Mouse (Mus musculus): ENCODE measurements at regions not wholly inside any gene's neighbourhood (a gene's known extent, or its start where the extent isn't known, plus 50 kb on each side); places are given as distances from the start of the nearest gene placed in this dataset.

DNA sequence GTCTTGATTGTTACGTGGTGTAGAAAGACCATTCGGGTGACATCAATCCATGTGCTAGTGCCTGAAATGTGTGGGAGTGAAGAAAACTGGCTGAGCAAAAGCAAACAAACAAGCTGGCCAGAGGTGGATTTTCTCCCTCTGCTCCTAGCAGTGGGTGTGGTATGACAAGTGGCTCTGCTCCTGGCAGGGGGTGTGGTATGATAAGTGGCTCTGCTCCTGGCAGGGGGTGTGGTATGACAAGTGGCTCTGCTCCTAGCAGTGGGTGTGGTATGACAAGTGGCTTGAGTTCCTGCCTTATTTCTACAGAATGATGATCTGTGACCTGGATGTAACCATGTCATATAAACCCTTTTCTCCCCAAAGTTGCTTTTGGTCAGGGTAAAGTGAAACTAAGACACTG is 108.8 kb upstream of the Ldah start:
- Histone ChIP-seq H3K9me3 (replicated peaks; ENCODE audit: insufficient read depth, low read length) (no peaks in the 10 kb centered on the region), H3K27me3 (ENCODE audit: control insufficient read depth in 1 of 2, insufficient read depth in 2 of 2, low read length in 2 of 2) (no peaks in the 10 kb centered on the region), H3K79me2 (ENCODE audit: control insufficient read depth, insufficient read depth, low read length, poor library complexity) (no peaks in the 10 kb centered on the region), H3K27ac (ENCODE audit: control insufficient read depth, low read depth, low read length) (no peak overlapping the region), H3K36me3 (ENCODE audit: control insufficient read depth in 1 of 2, insufficient read depth in 2 of 2, low read length in 2 of 2) (peaks cover 0 to 8% of the 10 kb centered on the region in 2 experiments; a peak in 2 of 4 replicates), H3K4me1 (ENCODE audit: control insufficient read depth in 1 of 2, insufficient read depth in 2 of 2, low read length in 2 of 2) (peaks cover 0 to 6% of the 10 kb centered on the region in 2 experiments; a peak in 2 of 4 replicates), H3K4me3 (ENCODE audit: control insufficient read depth in 1 of 2, insufficient read depth in 1 of 2, low read depth in 2 of 2, low read length in 2 of 2) (no peak overlapping the region), H3K9ac (ENCODE audit: control insufficient read depth, low read depth, low read length, poor library complexity, severe bottlenecking) (no peak overlapping the region)
- TF ChIP-seq ZKSCAN1 (IDR thresholded peaks at IDR 0.05; ENCODE audit: low read depth, low read length) (no peak), E2F4 (IDR thresholded peaks at IDR 0.05; ENCODE audit: borderline replicate concordance, low read depth, low read length) (no peak), UBTF (IDR thresholded peaks at IDR 0.05; ENCODE audit: borderline replicate concordance, insufficient read depth, low read depth, low read length) (no peak), MAX (IDR thresholded peaks at IDR 0.05; ENCODE audit: low read length) (no peak), SMC3 (IDR thresholded peaks at IDR 0.05; ENCODE audit: low read depth, low read length) (no peak), POLR2AphosphoS5 (IDR thresholded peaks at IDR 0.05; ENCODE audit: borderline replicate concordance, low read depth, low read length) (no peak), MAFK (IDR thresholded peaks at IDR 0.05; ENCODE audit: borderline replicate concordance, low read depth, low read length) (no peak)
- peak; percentile 75 for DNase-seq (ENCODE audit: low read depth, low spot score)

DNA sequence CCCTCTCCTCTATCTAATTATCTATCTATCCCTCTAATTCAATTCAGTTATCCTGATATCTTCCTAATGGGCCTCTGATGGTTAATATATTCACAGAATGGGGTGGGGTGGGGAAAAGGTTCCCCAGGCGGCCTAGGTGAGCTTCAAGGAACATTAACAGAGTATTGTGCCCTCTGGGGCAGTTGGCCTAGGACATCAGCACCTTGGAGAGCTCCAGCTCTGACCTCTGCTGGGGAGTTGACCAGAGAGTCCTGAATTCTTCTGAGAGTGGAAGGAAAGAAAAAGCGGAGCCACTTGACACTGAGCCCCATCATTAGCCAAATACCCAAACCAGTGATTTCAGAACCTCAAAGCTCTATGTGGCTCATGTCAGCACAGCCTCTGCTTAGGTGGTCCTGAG is 108.1 kb upstream of the Ldah start:
- peaks cover 0 to 8% of the 10 kb centered on the region in 2 experiments; a peak in 2 of 4 replicates for H3K36me3 ChIP-seq (ENCODE audit: control insufficient read depth in 1 of 2, insufficient read depth in 2 of 2, low read length in 2 of 2)
- no peak overlapping the region for H3K27ac ChIP-seq (ENCODE audit: control insufficient read depth, low read depth, low read length)
- H3K9ac ChIP-seq (ENCODE audit: control insufficient read depth, low read depth, low read length, poor library complexity, severe bottlenecking), result no peak overlapping the region
- TF ChIP-seq EP300 (IDR thresholded peaks at IDR 0.05; ENCODE audit: low read depth in 1 of 2, low read length in 2 of 2) (no peak), SIN3A (IDR thresholded peaks at IDR 0.05; ENCODE audit: low read length) (no peak), MAFK (IDR thresholded peaks at IDR 0.05; ENCODE audit: borderline replicate concordance, low read depth, low read length) (no peak), MXI1 (IDR thresholded peaks at IDR 0.05; ENCODE audit: low read depth, low read length) (no peak), BHLHE40 (IDR thresholded peaks at IDR 0.05; ENCODE audit: borderline replicate concordance, low read depth, low read length) (no peak), ZKSCAN1 (IDR thresholded peaks at IDR 0.05; ENCODE audit: low read depth, low read length) (no peak), HCFC1 (IDR thresholded peaks at IDR 0.05; ENCODE audit: low read depth, low read length) (no peak), JUND (IDR thresholded peaks at IDR 0.05; ENCODE audit: low read depth, low read length) (no peak), ELF1 (IDR thresholded peaks at IDR 0.05; ENCODE audit: low read depth, low read length) (no peak), USF2 (IDR thresholded peaks at IDR 0.05; ENCODE audit: borderline replicate concordance in 1 of 2, insufficient read depth in 1 of 2, low read depth in 1 of 2, low read length in 2 of 2) (no peak), USF1 (IDR thresholded peaks at IDR 0.05; ENCODE audit: low read depth, low read length) (no peak), CTCF (IDR thresholded peaks at IDR 0.05 in 2 of 3, conservative IDR thresholded peaks at IDR 0.05 in 1 of 3; ENCODE audit: control insufficient read depth in 1 of 3, insufficient read depth in 1 of 3, low read depth in 2 of 3, low read length in 3 of 3, poor library complexity in 1 of 3, severe bottlenecking in 1 of 3) (no peak), TAL1 (IDR thresholded peaks at IDR 0.05; ENCODE audit: low read length) (no peak), POLR2AphosphoS2 (IDR thresholded peaks at IDR 0.05; ENCODE audit: low read length) (no peak), UBTF (IDR thresholded peaks at IDR 0.05; ENCODE audit: borderline replicate concordance, insufficient read depth, low read depth, low read length) (no peak), KAT2A (conservative IDR thresholded peaks at IDR 0.05; ENCODE audit: low read depth, low read length) (no peak), NRF1 (IDR thresholded peaks at IDR 0.05; ENCODE audit: insufficient read depth, low read depth, low read length, poor library complexity, severe bottlenecking) (no peak), POLR2A (IDR thresholded peaks at IDR 0.05; ENCODE audit: control insufficient read depth in 1 of 2, insufficient read depth in 1 of 2, low read depth in 1 of 2, low read length in 2 of 2, poor library complexity in 1 of 2) (no peak)
- no peaks in the 10 kb centered on the region for H3K79me2 ChIP-seq (ENCODE audit: control insufficient read depth, insufficient read depth, low read length, poor library complexity)
- DNase-seq (ENCODE audit: low read depth, low spot score), result peak; percentile 55
- no peak overlapping the region for H3K4me3 ChIP-seq (ENCODE audit: control insufficient read depth in 1 of 2, insufficient read depth in 1 of 2, low read depth in 2 of 2, low read length in 2 of 2)
- peaks cover 0 to 6% of the 10 kb centered on the region in 2 experiments; a peak in 2 of 4 replicates for H3K4me1 ChIP-seq (ENCODE audit: control insufficient read depth in 1 of 2, insufficient read depth in 2 of 2, low read length in 2 of 2)
- no peaks in the 10 kb centered on the region for H3K27me3 ChIP-seq (ENCODE audit: control insufficient read depth in 1 of 2, insufficient read depth in 2 of 2, low read length in 2 of 2)
- H3K9me3 ChIP-seq (replicated peaks; ENCODE audit: insufficient read depth, low read length), result no peaks in the 10 kb centered on the region

Measured in MEL (cell line).